Mouse (Mus musculus): ENCODE results near the gene Pef1. TPM values are rescaled to one million over a fixed set of nuclear protein-coding genes. Genes with fewer than 3 reads are reported as not detected.

Pef1 gene
- polyA plus RNA-seq, 1 experiment from 2014 or later, result 67.8 TPM

DNA sequence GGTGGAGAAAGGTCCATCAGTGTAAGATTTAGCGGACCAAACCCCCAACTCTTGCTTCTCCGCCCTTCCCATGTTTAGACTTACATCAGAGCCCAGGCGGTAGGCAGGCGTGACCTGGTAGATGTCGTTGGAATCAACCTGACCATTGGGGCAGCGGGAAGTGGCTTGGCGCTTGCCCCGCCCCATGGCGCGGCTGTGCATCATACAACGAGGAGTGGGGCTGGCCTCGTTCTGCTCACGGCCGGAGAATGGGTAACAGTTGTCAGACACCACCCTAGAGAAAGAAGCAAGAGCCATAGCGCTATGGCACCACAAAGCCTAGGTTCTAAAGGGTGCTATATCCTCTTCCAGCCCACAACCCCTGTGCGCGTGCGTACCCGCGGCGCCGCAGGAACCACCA is 65.0 kb downstream of the Pef1 start:
- Histone ChIP-seq H3K4me1 (ENCODE audit: control insufficient read depth, insufficient read depth, low read length) (peaks cover 11% of the 10 kb centered on the region), H3K4me3 (ENCODE audit: low read depth, low read length) (no peak overlapping the region), H3K4me2 (ENCODE audit: low read depth, low read length) (0 out of 2 replicates have a peak overlapping the region, but pooled peaks have one; percentile 8), H3K27me3 (ENCODE audit: control insufficient read depth, insufficient read depth, low read length) (0 out of 2 replicates have a peak, but pooled peaks cover 2% of the 10 kb centered on the region), H3K36me3 (replicated peaks; ENCODE audit: control insufficient read depth, insufficient read depth, low read depth, low read length) (no peaks in the 10 kb centered on the region), H3K9ac (replicated peaks; ENCODE audit: low read length) (no peak overlapping the region), H3K27ac (replicated peaks; ENCODE audit: low read depth, low read length) (no peak overlapping the region), H3K9me3 (replicated peaks; ENCODE audit: control insufficient read depth, low read length) (no peaks in the 10 kb centered on the region)
- DNase-seq (ENCODE audit: low spot score), result no peak
- no peak for ATAC-seq (replicated peaks; ENCODE audit: insufficient number of reproducible peaks, low FRiP score, low TSS enrichment, low read depth)
- 54% methylated on average over 22 of the region's 22 CpGs for WGBS

DNA sequence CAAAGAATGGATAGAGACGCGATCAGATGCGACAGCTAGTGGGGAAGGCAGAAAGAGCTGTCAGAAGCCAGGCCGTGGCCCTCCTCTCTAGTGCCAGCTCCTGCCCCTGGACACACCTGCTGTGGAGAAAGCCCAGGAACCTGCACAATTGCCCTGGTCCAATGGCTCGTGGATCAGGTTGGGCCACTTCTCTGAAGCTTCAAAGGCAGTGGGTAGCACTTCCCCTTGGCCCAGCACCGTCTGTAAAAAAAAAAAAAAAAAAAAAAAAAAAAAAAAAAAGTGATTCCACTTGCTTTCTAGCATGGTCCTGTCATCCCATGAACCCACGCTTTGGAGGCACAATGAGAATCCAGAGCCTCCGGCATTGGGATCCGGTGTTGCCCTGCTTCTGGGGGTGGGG is 65.5 kb downstream of the Pef1 start:
- Histone ChIP-seq H3K4me3 (ENCODE audit: low read depth, low read length) (no peak overlapping the region), H3K27ac (replicated peaks; ENCODE audit: low read depth, low read length) (no peak overlapping the region), H3K4me1 (ENCODE audit: control insufficient read depth, insufficient read depth, low read length) (peaks cover 11% of the 10 kb centered on the region), H3K9ac (replicated peaks; ENCODE audit: low read length) (no peak overlapping the region), H3K4me2 (ENCODE audit: low read depth, low read length) (0 out of 2 replicates have a peak overlapping the region, but pooled peaks have one; percentile 8), H3K9me3 (replicated peaks; ENCODE audit: control insufficient read depth, low read length) (no peaks in the 10 kb centered on the region), H3K36me3 (replicated peaks; ENCODE audit: control insufficient read depth, insufficient read depth, low read depth, low read length) (no peaks in the 10 kb centered on the region), H3K27me3 (ENCODE audit: control insufficient read depth, insufficient read depth, low read length) (0 out of 2 replicates have a peak, but pooled peaks cover 2% of the 10 kb centered on the region)
- no peak for DNase-seq (ENCODE audit: low spot score)
- no peak for ATAC-seq (replicated peaks; ENCODE audit: insufficient number of reproducible peaks, low FRiP score, low TSS enrichment, low read depth)
- WGBS, result 40% methylated on average over 9 of the region's 9 CpGs

DNA sequence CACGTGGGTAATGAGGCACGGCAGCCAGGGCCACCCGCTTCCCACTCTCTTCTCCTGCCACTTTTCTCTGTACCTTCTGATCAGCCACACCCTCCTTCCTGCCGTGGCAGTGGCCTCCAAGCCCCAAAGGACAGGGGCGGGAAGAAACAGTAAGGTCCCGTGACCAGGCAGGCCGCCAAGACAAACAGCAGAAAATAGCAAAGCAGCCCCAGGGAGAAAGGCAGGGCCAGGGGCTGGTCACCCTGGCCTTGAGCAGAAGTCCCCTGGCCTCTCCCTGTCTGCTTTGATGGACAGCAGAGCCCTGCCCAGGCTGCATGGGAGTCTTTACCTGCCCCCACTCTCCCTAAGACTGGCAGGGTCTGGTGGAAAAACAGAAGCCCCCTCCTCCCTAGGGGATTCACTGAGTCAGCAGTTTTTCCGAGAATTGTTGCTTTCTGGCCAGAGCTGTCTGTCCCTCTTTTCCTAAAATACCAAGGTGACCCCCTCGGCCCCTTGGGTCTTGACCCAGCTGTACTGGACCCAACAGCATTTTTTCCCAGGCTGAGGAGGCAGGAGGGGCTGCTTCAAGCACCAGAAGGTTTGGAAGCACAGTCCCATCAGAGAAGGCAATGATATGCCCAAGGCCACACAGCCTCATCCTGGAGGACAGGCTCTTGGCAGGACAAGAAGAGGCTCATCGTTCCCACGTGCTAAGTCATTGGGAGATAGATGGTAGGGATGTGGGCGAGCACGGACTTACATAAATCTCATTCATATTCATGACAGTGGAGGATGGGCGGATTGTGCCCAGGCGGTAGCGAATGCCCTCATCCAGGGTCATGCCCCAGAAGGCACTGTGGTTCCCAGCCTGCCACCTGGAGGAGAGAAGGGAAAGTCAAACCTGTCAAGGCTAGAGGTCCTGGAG is 66.2 kb downstream of the Pef1 start:
- no peak overlapping the region for H3K27ac ChIP-seq (replicated peaks; ENCODE audit: low read depth, low read length)
- no peak overlapping the region for H3K9ac ChIP-seq (replicated peaks; ENCODE audit: low read length)
- DNase-seq (ENCODE audit: low spot score) (peak; percentile 56), ATAC-seq (replicated peaks; ENCODE audit: insufficient number of reproducible peaks, low FRiP score, low TSS enrichment, low read depth) (no peak)
- H3K36me3 ChIP-seq (replicated peaks; ENCODE audit: control insufficient read depth, insufficient read depth, low read depth, low read length), result no peaks in the 10 kb centered on the region
- no peak overlapping the region for H3K4me2 ChIP-seq (ENCODE audit: low read depth, low read length)
- WGBS, result 37% methylated on average over 16 of the region's 16 CpGs
- H3K4me3 ChIP-seq (ENCODE audit: low read depth, low read length), result no peak overlapping the region
- H3K9me3 ChIP-seq (replicated peaks; ENCODE audit: control insufficient read depth, low read length), result no peaks in the 10 kb centered on the region
- H3K4me1 ChIP-seq (ENCODE audit: control insufficient read depth, insufficient read depth, low read length), result peaks cover 7% of the 10 kb centered on the region
- H3K27me3 ChIP-seq (ENCODE audit: control insufficient read depth, insufficient read depth, low read length), result peaks cover 2% of the 10 kb centered on the region; the same call in 1 of the 2 replicates

DNA sequence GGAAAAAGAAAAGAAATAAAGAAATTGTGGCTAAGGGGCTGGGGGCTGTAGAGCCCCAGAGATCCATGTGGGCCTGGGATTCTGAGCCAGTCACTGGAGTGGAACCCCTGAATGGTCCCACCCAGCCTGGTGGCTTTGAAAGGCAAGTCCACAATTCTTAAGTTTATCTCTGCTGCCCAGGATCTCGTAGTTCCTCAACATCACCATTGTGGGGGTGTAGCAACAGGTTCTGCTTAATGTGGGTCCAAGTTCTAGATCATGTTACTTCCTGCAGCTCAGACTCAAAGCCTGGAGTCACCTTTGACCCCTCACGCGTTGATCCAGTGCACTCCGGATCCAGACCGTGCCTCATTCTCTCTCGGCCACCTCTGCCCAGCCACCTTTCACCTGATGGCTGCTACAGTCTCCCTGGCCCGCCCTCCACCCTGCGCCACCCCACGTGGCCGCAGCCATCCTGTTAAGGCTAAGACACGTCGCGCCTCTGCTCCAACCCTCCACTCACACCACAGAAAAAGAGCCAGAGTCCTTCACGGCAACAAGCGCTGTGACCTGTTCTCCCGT is 67.1 kb downstream of the Pef1 start:
- H3K27me3 ChIP-seq (ENCODE audit: control insufficient read depth, insufficient read depth, low read length), result peaks cover 6% of the 10 kb centered on the region
- ATAC-seq (replicated peaks; ENCODE audit: insufficient number of reproducible peaks, low FRiP score, low TSS enrichment, low read depth), result no peak

DNA sequence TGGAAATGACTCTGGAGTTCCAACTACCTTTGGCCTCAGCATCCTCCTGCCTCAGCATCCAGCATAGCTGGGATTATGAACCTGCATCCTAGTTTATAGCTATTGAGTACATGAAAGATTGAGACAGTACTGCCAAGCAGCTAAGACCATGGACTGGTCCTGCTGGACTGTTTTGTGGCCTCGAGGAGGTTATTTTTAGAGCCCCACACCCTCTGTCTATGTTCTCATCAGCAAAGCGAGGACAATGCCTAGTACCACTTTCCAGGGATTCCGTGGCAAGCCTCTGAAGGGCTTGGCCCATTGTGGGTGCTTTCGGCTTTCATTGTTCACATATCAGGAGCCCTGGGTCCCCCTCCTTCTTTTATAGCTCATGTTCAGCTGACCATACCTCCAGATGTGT is 68.0 kb downstream of the Pef1 start:
- H3K4me2 ChIP-seq (ENCODE audit: low read depth, low read length), result no peak overlapping the region
- no peak overlapping the region for H3K27ac ChIP-seq (replicated peaks; ENCODE audit: low read depth, low read length)
- DNase-seq (ENCODE audit: low spot score) (no peak), ATAC-seq (replicated peaks; ENCODE audit: insufficient number of reproducible peaks, low FRiP score, low TSS enrichment, low read depth) (no peak)
- H3K4me1 ChIP-seq (ENCODE audit: control insufficient read depth, insufficient read depth, low read length), result peaks cover 8% of the 10 kb centered on the region
- H3K9ac ChIP-seq (replicated peaks; ENCODE audit: low read length), result no peak overlapping the region
- H3K9me3 ChIP-seq (replicated peaks; ENCODE audit: control insufficient read depth, low read length), result no peaks in the 10 kb centered on the region
- H3K4me3 ChIP-seq (ENCODE audit: low read depth, low read length), result no peak overlapping the region
- WGBS, result 89% methylated on average over 4 of the region's 4 CpGs
- peaks cover 6% of the 10 kb centered on the region for H3K27me3 ChIP-seq (ENCODE audit: control insufficient read depth, insufficient read depth, low read length)
- no peaks in the 10 kb centered on the region; the same call in 1 of the 2 replicates for H3K36me3 ChIP-seq (replicated peaks; ENCODE audit: control insufficient read depth, insufficient read depth, low read depth, low read length)

More for the DNA sequence above, 67.1 kb downstream of the Pef1 start:
- H3K4me1 ChIP-seq (ENCODE audit: control insufficient read depth, insufficient read depth, low read length), result peaks cover 5% of the 10 kb centered on the region
- no peak for DNase-seq (ENCODE audit: low spot score)
- WGBS, result 75% methylated on average over 16 of the region's 16 CpGs
- H3K9me3 ChIP-seq (replicated peaks; ENCODE audit: control insufficient read depth, low read length), result no peaks in the 10 kb centered on the region
- H3K9ac ChIP-seq (replicated peaks; ENCODE audit: low read length), result no peak overlapping the region
- H3K4me2 ChIP-seq (ENCODE audit: low read depth, low read length), result no peak overlapping the region
- H3K4me3 ChIP-seq (ENCODE audit: low read depth, low read length), result no peak overlapping the region
- H3K27ac ChIP-seq (replicated peaks; ENCODE audit: low read depth, low read length), result no peak overlapping the region
- H3K36me3 ChIP-seq (replicated peaks; ENCODE audit: control insufficient read depth, insufficient read depth, low read depth, low read length), result no peaks in the 10 kb centered on the region; the same call in 1 of the 2 replicates

DNA sequence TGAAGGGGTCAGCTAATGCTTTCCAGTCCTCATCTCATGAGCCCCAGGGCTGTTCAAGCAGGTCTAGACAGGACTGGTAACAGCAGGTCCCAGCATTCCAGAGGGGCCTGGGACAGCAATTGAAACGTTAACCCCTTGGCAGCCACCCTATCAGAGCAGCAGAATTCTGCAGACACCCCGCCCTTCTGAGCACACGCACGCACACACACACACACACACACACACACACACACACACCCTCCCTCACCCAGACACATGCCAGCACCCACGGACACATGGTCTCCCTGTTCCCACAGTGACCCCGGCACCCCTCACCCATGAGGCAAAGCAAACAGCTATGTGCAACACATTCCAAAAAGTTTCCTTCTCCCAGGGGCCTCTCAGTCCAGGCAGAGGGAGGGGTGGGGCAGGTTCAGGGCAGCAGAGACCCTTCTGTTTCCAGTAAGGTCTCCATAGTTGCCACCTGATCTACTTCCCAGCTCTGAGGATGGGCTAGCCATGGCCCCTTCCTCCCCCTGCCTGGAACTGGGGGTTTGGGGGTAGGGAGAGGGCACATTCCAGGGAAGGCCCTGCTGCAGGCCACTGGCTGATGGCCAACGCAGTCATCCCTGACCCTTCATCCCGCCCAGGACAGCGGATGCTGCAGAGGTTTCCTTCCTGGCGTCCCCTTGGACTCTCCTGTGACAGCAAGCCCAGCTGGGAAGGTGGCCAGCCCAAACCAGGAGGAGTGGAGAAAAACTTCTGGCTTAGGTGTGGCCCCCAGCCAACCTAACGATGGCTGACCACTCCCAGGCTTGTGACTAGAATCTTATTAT is 69.8 kb downstream of the Pef1 start:
- WGBS, result 43% methylated on average over 11 of the region's 11 CpGs
- Histone ChIP-seq H3K4me3 (ENCODE audit: low read depth, low read length) (no peak overlapping the region), H3K27me3 (ENCODE audit: control insufficient read depth, insufficient read depth, low read length) (peaks cover 6% of the 10 kb centered on the region), H3K4me1 (ENCODE audit: control insufficient read depth, insufficient read depth, low read length) (peaks cover 9% of the 10 kb centered on the region), H3K27ac (replicated peaks; ENCODE audit: low read depth, low read length) (peak overlapping the region; percentile 16; the same call in 1 of the 2 replicates), H3K9ac (replicated peaks; ENCODE audit: low read length) (no peak overlapping the region), H3K36me3 (replicated peaks; ENCODE audit: control insufficient read depth, insufficient read depth, low read depth, low read length) (no peaks in the 10 kb centered on the region; the same call in 1 of the 2 replicates), H3K9me3 (replicated peaks; ENCODE audit: control insufficient read depth, low read length) (no peaks in the 10 kb centered on the region), H3K4me2 (ENCODE audit: low read depth, low read length) (no peak overlapping the region; the same call in 1 of the 2 replicates)
- peak; percentile 60 for DNase-seq (ENCODE audit: low spot score)
- 0 out of 2 replicates have a peak, but pooled peaks have one; percentile 42 for ATAC-seq (replicated peaks; ENCODE audit: insufficient number of reproducible peaks, low FRiP score, low TSS enrichment, low read depth)

DNA sequence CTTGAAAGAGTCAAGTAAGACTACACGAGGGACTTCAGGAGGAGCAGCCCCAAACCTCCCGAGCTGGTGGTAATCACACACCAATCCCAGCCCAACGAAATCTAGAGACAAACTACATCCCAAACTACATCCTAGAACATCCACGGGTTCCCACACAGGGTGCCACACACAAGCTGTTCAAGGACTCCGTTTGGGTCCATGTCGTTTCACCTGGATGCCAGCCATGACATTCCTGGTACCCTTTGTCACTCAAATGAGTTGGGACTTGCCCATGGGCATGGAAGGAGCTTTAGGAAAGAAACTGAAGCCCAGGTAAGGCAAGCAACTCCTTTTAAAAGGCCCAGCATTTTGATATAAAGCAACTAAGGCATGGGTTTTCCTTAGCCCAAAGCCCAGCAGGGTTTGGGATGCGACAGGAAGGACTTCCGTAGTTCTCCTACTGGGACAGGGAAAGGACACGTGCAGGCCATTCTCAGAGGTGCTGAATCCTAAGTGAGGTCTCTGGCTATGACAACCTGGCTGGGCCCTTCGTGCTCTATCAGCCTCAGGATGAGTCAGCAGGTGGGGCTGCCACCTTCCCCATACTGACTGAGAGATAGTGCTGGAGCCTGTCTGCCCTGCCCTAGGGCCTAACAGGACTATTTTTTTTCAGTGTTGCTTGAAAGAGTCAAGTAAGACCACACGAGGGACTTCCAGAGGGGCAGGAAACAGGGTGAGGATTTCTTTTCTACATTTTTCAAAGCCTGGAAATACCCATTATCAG is 70.9 kb downstream of the Pef1 start:
- WGBS, result 65% methylated on average over 11 of the region's 11 CpGs
- H3K4me1 ChIP-seq (ENCODE audit: control insufficient read depth, insufficient read depth, low read length), result peaks cover 6% of the 10 kb centered on the region
- H3K4me3 ChIP-seq (ENCODE audit: low read depth, low read length), result no peak overlapping the region

More for the DNA sequence above, 70.9 kb downstream of the Pef1 start:
- no peak overlapping the region for H3K27ac ChIP-seq (replicated peaks; ENCODE audit: low read depth, low read length)
- H3K36me3 ChIP-seq (replicated peaks; ENCODE audit: control insufficient read depth, insufficient read depth, low read depth, low read length), result no peaks in the 10 kb centered on the region; the same call in 1 of the 2 replicates
- H3K27me3 ChIP-seq (ENCODE audit: control insufficient read depth, insufficient read depth, low read length), result peaks cover 6% of the 10 kb centered on the region
- DNase-seq (ENCODE audit: low spot score) (no peak), ATAC-seq (replicated peaks; ENCODE audit: insufficient number of reproducible peaks, low FRiP score, low TSS enrichment, low read depth) (no peak)
- H3K9me3 ChIP-seq (replicated peaks; ENCODE audit: control insufficient read depth, low read length), result no peaks in the 10 kb centered on the region
- H3K4me2 ChIP-seq (ENCODE audit: low read depth, low read length), result no peak overlapping the region
- no peak overlapping the region for H3K9ac ChIP-seq (replicated peaks; ENCODE audit: low read length)
